17 mouse cellular contexts compared by ENCODE assay signal in genomic region chr2:115747639-115748038, GRCm38 (mm10).
"Had no signal": no experiment of that assay in that cellular context is flagged by ENCODE, and none has a peak within 500 bp of the region (broad histone marks: within the 10 kb centered on the region; RNA-seq: fewer than 3 reads in every experiment).

No protein-coding gene starts in this region.

- H3K4me3 ChIP-seq: layer of hippocampus, adult 2 months; midbrain, embryonic 10.5 days; midbrain, embryonic 15.5 days; neural tube, embryonic 12.5 days; neural tube, embryonic 15.5 days had no signal

- H3K4me2 ChIP-seq: lung, embryonic 14.5 days; midbrain, embryonic 15.5 days; neural tube, embryonic 12.5 days; neural tube, embryonic 15.5 days had no signal

- H3K9me3 ChIP-seq: midbrain, embryonic 10.5 days; midbrain, embryonic 15.5 days; neural tube, embryonic 12.5 days; neural tube, embryonic 15.5 days had no signal

- H3K27ac ChIP-seq: kidney, postnatal 0 days; layer of hippocampus, adult 2 months; liver, embryonic 14.5 days; macrophage; midbrain, embryonic 10.5 days; midbrain, embryonic 15.5 days; neural tube, embryonic 12.5 days; neural tube, embryonic 15.5 days had no signal

- H3K4me1 ChIP-seq: midbrain, embryonic 10.5 days; midbrain, embryonic 15.5 days; neural tube, embryonic 12.5 days; neural tube, embryonic 15.5 days had no signal

- H3K36me3 ChIP-seq: midbrain, embryonic 10.5 days; midbrain, embryonic 15.5 days; neural tube, embryonic 12.5 days; neural tube, embryonic 15.5 days had no signal

- H3K27me3 ChIP-seq: midbrain, embryonic 15.5 days; neural tube, embryonic 12.5 days; neural tube, embryonic 15.5 days had no signal

- DNase-seq: kidney, postnatal 25 days; layer of hippocampus, adult 9-11 months; liver, postnatal 0 days; lung, embryonic 14.5 days; right cerebral cortex, adult 18-20 months; right cerebral cortex, postnatal 25 days; thymus, adult 18-20 months; thymus, postnatal 4 days had no signal

- H3K9ac ChIP-seq: liver, embryonic 14.5 days; liver, postnatal 0 days; lung, embryonic 14.5 days; midbrain, embryonic 15.5 days; neural tube, embryonic 12.5 days; neural tube, embryonic 15.5 days had no signal

- ATAC-seq: liver, postnatal 0 days; lung, postnatal 0 days; midbrain, embryonic 15.5 days had no signal
